Mouse (Mus musculus) cerebellum, adult 8-10 months (tissue): ENCODE measurements around the gene Tmprss9.

ENCODE experiments used
- DNase-seq: peaks from one replicate; pipeline ENCODE4 v3.0.0; 2022

Gene Tmprss9

DNA sequence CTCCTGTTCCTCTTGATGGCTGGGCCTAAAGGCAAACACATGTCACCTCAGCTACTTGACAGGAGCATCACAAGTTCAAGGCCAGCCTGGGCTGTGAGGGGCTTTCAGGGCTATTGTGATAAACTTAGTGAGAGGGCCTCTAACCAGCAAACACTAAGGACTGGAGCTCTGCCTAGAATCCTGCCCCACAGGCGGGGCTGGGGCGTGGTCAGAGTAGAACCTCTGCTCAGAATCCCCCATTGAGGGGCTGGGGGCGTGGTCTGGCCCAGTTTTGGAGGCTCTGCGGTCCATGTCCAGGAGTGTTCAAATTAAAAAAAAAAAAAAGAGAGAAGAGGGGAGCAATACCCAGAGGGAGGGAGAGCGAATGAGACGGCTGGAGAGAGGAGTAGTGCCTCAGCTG lies 24.0 kb downstream of the Tmprss9 start:
- DNase-seq: no peak

DNA sequence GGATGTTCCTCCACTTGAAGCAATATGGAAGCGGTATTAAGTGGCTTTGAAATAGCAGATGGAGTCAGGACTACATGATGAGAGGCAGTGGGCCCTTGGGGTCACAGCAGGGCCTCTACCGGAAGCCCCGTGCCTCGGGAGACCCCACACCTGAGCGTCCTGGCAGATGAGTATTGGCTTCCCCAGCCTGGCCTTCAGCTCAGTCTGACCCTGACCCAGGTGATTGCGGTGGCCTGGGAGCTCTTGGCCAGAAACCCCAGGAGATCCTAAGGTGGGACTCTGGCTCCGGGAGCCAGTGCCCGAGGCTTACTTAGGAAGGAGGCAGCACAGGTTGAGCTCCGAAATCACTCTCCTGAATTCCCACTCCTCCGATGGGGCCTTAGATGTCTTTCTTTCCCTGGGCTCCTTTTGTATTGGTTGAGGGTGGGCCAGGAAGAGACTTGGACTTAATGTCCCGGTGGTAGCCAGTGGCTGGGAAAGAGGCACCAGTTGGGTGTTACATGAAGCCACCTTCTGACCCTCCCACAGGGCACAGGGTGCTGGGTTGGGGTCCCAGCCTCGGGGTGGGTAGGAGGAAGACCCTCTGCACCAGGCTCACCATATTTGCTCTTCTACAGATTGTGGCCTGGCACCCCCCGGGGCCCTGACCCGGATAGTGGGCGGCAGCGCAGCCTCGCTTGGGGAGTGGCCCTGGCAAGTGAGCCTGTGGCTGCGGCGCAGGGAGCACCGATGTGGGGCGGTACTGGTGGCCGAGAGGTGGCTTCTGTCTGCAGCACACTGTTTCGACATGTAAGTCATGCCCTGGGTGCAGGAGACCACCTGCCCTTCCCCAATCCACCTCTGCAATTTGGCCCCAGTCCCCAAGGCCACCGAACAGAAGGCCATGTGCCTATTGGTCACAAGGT lies 25.2 kb downstream of the Tmprss9 start:
- DNase-seq: no peak

DNA sequence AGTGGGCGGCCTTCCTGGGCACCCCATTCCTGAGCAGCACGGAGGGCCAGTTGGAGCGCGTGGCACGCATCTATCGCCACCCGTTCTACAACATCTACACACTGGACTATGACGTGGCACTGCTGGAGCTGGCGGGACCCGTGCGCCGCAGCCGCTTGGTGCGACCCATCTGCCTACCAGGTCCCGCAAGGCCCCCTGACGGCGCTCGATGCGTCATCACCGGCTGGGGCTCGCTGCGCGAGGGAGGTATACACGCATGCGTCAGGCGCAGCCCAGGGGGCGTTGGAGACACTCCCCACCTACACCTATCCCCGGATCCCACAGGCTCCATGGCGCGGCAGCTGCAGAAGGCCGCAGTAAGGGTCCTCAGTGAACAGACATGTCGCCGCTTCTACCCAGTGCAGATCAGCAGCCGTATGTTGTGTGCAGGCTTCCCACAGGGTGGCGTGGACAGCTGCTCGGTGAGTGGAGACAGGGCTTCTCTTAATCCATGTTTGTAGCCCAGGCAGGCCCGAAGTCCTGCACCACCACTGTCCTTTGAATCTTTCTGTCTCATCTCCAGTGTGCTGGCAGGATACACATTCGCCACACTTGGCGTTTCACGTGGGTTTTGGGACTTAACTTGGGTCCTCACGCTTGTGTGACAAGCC lies 26.3 kb downstream of the Tmprss9 start:
- DNase-seq: no peak

DNA sequence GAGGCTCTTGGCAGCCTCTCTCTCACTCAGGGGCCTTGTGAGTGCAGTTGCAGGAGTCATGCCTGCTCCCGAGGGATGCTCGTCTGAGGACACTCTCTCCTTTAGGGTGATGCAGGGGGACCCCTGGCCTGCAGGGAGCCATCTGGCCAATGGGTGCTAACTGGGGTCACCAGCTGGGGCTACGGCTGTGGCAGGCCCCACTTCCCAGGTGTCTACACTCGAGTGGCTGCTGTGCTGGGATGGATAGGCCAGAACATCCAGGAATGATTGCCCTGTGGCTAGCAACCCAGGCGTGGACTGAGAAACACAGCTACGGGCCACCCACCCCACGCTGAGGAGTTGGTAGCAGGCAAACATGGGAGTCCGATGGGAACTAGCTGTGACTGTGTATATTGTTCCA lies 27.4 kb downstream of the Tmprss9 start:
- DNase-seq: no peak

GRCm38 (mm10) chr10:80899591-80900317 lies 28.1 kb downstream of the Tmprss9 start:
- peak; percentile 47 for DNase-seq

- DNase-seq: peak; percentile 97
Observed at GRCm38 (mm10) chr10:80900318-80901247, 28.9 kb downstream of the Tmprss9 start, which contains the start of gene Timm13. Timm13 (minus strand) TSS chr10:80900969.

DNA sequence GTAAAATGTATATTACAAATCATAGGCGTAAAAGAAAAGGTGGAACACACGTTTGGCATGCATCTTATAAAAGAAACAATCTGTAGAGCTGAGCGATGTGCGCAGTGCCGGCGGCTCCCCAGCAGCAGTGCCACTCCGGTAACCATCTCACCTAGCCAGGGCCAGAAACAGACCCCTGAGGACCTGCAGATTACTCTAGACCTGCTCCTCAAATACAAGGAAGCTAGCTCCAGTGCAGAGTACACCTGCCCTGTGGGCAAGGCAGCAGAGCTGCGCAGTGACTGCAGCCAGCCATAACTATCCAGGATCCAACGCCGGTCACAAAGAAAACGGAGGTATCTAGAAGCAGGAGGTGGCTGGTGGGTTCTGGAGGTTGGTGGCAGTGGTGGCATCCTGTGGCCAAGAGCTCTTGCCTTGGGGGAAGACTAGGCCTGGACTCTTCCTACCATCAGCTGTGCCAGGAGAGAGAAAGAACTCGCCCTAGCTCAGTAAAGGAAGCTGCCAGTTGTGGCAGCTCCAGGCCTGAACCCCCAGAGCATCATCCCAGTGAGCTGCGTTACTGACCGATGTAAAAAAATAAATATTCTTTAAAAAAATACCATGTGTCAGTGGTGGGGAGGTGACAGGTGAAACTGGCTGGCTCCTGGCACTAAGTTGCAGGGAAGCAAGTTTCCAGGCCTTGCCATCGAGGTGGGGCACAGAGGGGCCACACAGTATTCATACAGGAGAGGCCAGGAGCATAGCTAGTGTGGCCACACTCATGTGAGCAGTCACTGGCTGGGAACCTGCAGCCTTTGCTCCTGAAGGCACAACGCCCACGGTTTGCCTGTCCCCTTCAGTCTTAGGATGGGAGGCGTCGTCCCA lies 30.0 kb downstream of the Tmprss9 start:
- peak; percentile 53 for DNase-seq

DNA sequence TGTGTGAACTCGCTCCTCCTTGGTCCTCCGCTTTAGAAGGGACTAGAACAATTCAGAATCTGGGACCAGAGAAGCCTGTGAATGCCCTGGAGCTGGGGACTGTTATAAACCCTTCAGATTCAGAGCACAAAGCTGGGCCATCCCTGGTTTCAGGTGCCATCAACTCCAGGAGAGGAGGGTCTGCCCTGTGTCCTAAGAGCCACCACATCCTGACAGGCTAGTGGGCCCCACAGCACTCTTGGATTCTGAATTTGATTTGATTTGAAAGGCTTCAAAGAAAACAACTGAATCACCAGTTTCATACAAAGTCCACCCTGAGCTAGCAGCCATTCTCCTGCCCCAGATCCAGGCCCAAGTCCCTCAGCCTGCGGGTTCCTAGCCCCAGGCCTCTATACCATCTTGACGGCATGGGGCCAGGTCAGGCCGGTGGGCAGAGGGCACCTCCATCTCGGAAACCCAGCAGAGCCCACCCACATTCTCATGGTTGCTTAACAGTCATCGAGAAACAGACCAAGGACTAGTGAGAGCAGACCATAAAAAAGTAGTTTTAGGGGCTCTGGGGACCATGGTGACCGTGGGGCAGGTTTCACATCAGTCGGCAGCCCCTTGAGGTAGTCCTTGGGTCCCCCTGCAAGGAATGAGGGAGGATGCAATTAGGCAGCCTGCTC lies 30.8 kb downstream of the Tmprss9 start:
- DNase-seq: no peak

DNA sequence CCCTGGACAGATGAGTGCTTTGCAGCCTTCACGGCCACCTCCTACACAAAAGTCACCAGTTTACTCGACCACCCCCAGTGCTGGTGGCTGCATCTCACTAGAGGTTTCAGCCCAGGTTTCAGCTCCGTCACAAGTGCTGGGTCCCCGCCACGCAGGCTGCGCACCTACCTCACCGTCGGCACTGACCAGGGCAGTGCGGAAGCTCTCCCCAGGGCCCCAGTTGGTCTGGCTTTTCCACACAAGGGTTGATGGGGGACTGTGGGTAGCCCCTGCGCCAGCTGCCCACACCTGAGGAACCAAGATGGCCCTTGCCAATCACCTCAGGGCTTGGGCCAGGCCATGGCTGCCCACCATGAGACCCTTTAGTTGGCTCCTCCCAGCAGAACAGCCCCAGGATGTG lies 31.6 kb downstream of the Tmprss9 start:
- no peak for DNase-seq

- no peak for DNase-seq
Observed at GRCm38 (mm10) chr10:80904004-80904693, 32.5 kb downstream of the Tmprss9 start.

GRCm38 (mm10) chr10:80904709-80905108 lies 33.1 kb downstream of the Tmprss9 start:
- no peak for DNase-seq

- DNase-seq: no peak
Observed at GRCm38 (mm10) chr10:80909375-80910162, 37.9 kb downstream of the Tmprss9 start.

GRCm38 (mm10) chr10:80911354-80911753 lies 39.7 kb downstream of the Tmprss9 start:
- DNase-seq: no peak

GRCm38 (mm10) chr10:80911891-80912290 lies 40.2 kb downstream of the Tmprss9 start:
- DNase-seq: no peak

DNA sequence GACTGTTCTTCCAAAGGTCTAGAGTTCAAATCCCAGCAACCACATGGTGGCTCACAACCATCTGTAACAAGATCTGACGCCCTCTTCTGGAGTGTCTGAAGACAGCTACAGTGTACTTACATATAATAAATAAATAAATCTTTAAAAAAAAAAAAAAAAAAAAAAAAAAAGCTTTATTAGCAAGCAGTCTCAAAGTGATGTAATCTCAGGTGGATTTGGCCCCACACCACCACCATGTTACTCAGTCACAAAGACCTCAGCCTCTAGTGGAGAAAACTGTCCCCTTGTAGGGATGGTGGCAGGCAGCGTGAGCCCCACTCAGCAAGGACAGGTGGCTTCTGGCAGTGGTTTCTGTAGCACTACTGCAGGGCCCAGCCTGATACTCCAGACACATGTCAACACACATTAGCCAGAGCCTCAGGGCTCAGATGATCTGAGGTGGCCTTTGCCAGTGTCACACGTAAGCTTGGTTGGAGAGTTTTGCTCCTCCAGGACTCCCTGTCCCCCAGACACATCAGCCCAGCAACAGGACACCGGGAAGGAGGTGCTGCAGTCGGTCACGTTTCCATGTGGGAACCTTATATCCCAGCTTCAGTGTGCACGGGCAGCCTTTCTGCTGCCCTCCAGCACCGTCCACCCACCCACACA lies 41.8 kb downstream of the Tmprss9 start:
- DNase-seq: no peak

- DNase-seq: peak; percentile 79
Observed at GRCm38 (mm10) chr10:80914253-80914656, 42.6 kb downstream of the Tmprss9 start.

GRCm38 (mm10) chr10:80915260-80915659 lies 43.6 kb downstream of the Tmprss9 start:
- no peak for DNase-seq

- DNase-seq: no peak
Observed at GRCm38 (mm10) chr10:80915736-80916135, 44.1 kb downstream of the Tmprss9 start.

- no peak for DNase-seq
Observed at GRCm38 (mm10) chr10:80917336-80917778, 45.7 kb downstream of the Tmprss9 start.
